Mouse (Mus musculus): Measurements from ENCODE around the gene Btbd17. TPM values are rescaled to one million over a fixed set of nuclear protein-coding genes. Genes with fewer than 3 reads are reported as not detected.

The Btbd17 gene
- 0.07 TPM in 1 of 2 replicates, not detected in the other for polyA plus RNA-seq (2012; rRNA removed)

DNA sequence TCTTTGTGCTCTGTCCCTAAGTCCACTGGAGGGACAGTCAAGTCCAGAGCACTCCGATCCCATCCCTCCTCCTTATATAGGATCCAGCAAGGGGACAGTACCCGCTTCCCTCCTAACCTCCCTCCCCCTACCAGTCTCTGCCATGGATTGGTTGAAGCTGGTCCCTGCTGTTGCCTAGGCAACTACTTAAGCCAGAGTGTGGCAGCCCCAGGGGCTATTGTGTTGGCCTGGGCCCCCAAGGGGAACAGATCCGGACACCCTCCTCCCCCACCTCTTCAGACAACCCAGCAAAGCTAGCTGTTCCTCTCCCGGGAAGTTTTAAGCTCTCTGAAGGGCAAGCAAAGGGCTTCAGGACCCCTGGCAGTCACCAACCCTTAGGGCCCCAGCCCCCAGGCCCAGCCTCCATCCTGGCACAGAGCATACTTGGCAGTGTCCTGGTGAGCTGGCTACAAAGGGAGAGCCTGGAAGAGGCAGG, at the start of gene Btbd17:
TSS of gene Btbd17 (minus strand) at position 98 of the 475 bp plus-strand sequence.

GRCm38 (mm10) chr11:114798624-114799023, 2.9 kb upstream of the Btbd17 start, which contains the start of gene Gpr142:
Gene Gpr142 (plus strand): TSS chr11:114798924.

DNA sequence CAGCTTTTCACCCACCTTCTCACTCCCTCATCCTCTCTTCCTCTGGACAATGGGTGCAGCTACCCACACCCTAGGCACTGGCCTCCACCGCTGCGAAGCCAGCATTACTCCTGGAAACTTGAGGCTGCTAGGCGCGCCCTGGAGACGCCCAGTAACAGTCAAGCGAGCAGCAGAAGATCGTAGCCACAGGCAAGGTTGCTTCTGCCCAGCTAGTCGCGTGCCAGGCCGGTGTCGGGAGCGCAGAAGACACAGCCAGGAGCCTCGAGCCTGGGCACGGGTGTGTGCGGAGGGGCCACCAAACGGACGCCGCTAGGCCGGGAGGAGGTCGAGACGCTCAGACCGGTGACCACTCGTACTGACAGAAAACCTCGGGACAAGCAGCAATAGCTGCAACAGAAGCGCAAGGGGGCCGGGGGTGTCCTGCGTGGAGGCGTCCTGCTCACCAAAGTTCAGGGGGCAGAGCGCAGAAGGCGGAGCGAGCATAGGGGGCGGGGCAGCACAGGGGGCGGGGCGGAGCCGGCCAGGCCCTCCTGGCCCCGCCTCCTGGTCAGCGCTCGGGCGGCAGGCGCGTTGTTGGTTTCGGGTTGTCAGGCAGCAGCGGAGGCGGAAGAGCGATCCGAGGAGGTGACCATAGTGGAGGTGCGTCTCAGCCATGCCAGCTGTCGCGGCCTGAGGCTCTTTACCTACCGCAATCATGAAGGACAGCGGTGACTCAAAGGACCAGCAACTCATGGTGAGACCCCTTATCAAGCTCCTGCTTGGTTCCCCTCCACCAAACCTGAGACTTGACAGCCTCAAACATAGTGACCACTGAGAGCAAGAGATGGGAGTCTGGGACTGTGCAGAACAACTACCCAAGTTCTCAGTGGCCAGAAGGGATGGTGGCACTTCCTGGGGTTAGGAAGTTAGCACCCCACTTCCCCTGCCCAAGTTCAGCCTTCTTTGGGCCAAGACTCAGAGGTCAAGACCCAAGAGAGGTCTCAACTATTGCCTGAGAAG, 30.6 kb downstream of the Btbd17 start, which contains the start of gene Kif19a:
TSS of gene Kif19a (plus strand) at position 569 of the 999 bp plus-strand sequence.

Other genes starting within 250 kb of the Btbd17 start
- 1,800 and 1,812 TPM in 2 replicates for gene Rpl38, start 127.4 kb downstream of the Btbd17 start, polyA plus RNA-seq (2012; rRNA removed)
- gene Ttyh2, start 120.5 kb downstream of the Btbd17 start, polyA plus RNA-seq (2012; rRNA removed) = 2.0 and 2.8 TPM in 2 replicates
- gene Dnaic2, start 68.5 kb downstream of the Btbd17 start, polyA plus RNA-seq (2012; rRNA removed) = 0.02 and 0.03 TPM in 2 replicates
- 0.10 and 0.14 TPM in 2 replicates for gene Kif19a, start 30.6 kb downstream of the Btbd17 start, polyA plus RNA-seq (2012; rRNA removed)
- not detected in 2 replicates for gene Gpr142, start 3.0 kb upstream of the Btbd17 start, polyA plus RNA-seq (2012; rRNA removed)
- 4.4 and 5.2 TPM in 2 replicates for gene Gprc5c, start 55.2 kb upstream of the Btbd17 start, polyA plus RNA-seq (2012; rRNA removed)
- 1.9 and 2.8 TPM in 2 replicates for gene Cd300a, start 94.1 kb upstream of the Btbd17 start, polyA plus RNA-seq (2012; rRNA removed)
- 0.56 and 0.58 TPM in 2 replicates for gene Cd300lb, start 138.4 kb upstream of the Btbd17 start, polyA plus RNA-seq (2012; rRNA removed)
- 0.08 and 0.09 TPM in 2 replicates for gene Cd300c, start 173.2 kb upstream of the Btbd17 start, polyA plus RNA-seq (2012; rRNA removed)
- gene Cd300ld, start 194.0 kb upstream of the Btbd17 start, polyA plus RNA-seq (2012; rRNA removed) = 0.85 and 1.1 TPM in 2 replicates
- gene Cd300c2, start 205.9 kb upstream of the Btbd17 start, polyA plus RNA-seq (2012; rRNA removed) = 4.0 and 6.0 TPM in 2 replicates
- not detected in 2 replicates for gene Cd300ld2, start 220.2 kb upstream of the Btbd17 start, polyA plus RNA-seq (2012; rRNA removed)
- 0.07 TPM in 1 of 2 replicates, not detected in the other for gene Cd300ld4, start 231.1 kb upstream of the Btbd17 start, polyA plus RNA-seq (2012; rRNA removed)
- gene Cd300ld5, start 241.8 kb upstream of the Btbd17 start, polyA plus RNA-seq (2012; rRNA removed) = 0.06 and 0.15 TPM in 2 replicates

Measured in liver, embryonic 14 days (tissue).